In genomic region chr2:32728463-32728862, GRCm38 (mm10) we compare ENCODE assay signal across 9 mouse cellular contexts. TPM values are rescaled to one million over a fixed set of nuclear protein-coding genes. Genes with fewer than 3 reads are reported as not detected.
A peak's percentile ranks its signal among the peaks of the same experiment; 100 is the strongest.
DNase-seq lines count a peak whose midpoint lies in the region; ATAC-seq and TF ChIP-seq lines count a peak whose summit lies in the region.
"Had no signal": no experiment of that assay in that cellular context is flagged by ENCODE, and none has a peak within 500 bp of the region (broad histone marks: within the 10 kb centered on the region; RNA-seq: fewer than 3 reads in every experiment).

No protein-coding gene starts in this region.

- H3K27ac ChIP-seq in embryonic facial prominence, embryonic 12.5 days = peak overlapping the region; percentile 81
- H3K27ac ChIP-seq in hindbrain, embryonic 15.5 days (replicated peaks) = 0 out of 2 replicates have a peak overlapping the region, but pooled peaks have one; percentile 4
- H3K27ac ChIP-seq in liver, embryonic 13.5 days = no peak overlapping the region
- H3K27ac ChIP-seq in small intestine, adult 2 months (ENCODE audit: insufficient read depth, low read depth, low read length) = no peak overlapping the region

- 0 out of 2 replicates have a peak overlapping the region, but pooled peaks have one; percentile 24 for H3K9ac ChIP-seq in embryonic facial prominence, embryonic 12.5 days
- no peak overlapping the region for H3K9ac ChIP-seq in hindbrain, embryonic 15.5 days
- H3K9ac ChIP-seq in liver, embryonic 13.5 days = peak overlapping the region; percentile 33; the same call in 1 of the 2 replicates

- TF ChIP-seq CTCF in small intestine, adult 2 months (IDR thresholded peaks at IDR 0.05; ENCODE audit: extremely low read depth, insufficient read length, insufficient replicate concordance, low read depth, low read length) = no peak

- peak overlapping the region; percentile 35 for H3K4me3 ChIP-seq in embryonic facial prominence, embryonic 12.5 days
- H3K4me3 ChIP-seq in hindbrain, embryonic 15.5 days = peak overlapping the region; percentile 28
- H3K4me3 ChIP-seq in liver, embryonic 13.5 days (replicated peaks) = peak overlapping the region; percentile 24
- peak overlapping the region; percentile 58 for H3K4me3 ChIP-seq in small intestine, adult 2 months (ENCODE audit: low read depth, low read length)

- DNase-seq in adrenal gland, adult 8-10 months = peak; percentile 60
- DNase-seq in liver, embryonic 13.5 days = no peak
- DNase-seq in ovary, adult 18-20 months (ENCODE audit: low spot score) = no peak
- no peak for DNase-seq in thymus, postnatal 10 days (ENCODE audit: low spot score in 2 of 2)
- no peak for DNase-seq in cerebellum, adult 9-11 months

- H3K4me2 ChIP-seq in embryonic facial prominence, embryonic 12.5 days (replicated peaks) = peak overlapping the region; percentile 49
- H3K4me2 ChIP-seq in hindbrain, embryonic 15.5 days = peak overlapping the region; percentile 53
- H3K4me2 ChIP-seq in liver, embryonic 13.5 days = peak overlapping the region; percentile 50

- no peaks in the 10 kb centered on the region for H3K9me3 ChIP-seq in embryonic facial prominence, embryonic 12.5 days
- no peaks in the 10 kb centered on the region for H3K9me3 ChIP-seq in hindbrain, embryonic 15.5 days
- H3K9me3 ChIP-seq in liver, embryonic 13.5 days (replicated peaks) = no peaks in the 10 kb centered on the region

- H3K36me3 ChIP-seq in embryonic facial prominence, embryonic 12.5 days = no peaks in the 10 kb centered on the region
- no peaks in the 10 kb centered on the region for H3K36me3 ChIP-seq in hindbrain, embryonic 15.5 days
- H3K36me3 ChIP-seq in liver, embryonic 13.5 days = no peaks in the 10 kb centered on the region
- no peaks in the 10 kb centered on the region for H3K36me3 ChIP-seq in small intestine, adult 2 months (ENCODE audit: control insufficient read depth, insufficient read depth, low read length)

- ATAC-seq in embryonic facial prominence, embryonic 12.5 days (ENCODE audit: insufficient number of reproducible peaks, insufficient read depth, low FRiP score, low TSS enrichment) = no peak
- ATAC-seq in hindbrain, embryonic 15.5 days (ENCODE audit: low FRiP score, low read depth) = peak; percentile 10; the same call in 1 of the 2 replicates
- no peak for ATAC-seq in liver, embryonic 13.5 days (ENCODE audit: low read depth)

- peaks cover 40% of the 10 kb centered on the region for H3K4me1 ChIP-seq in embryonic facial prominence, embryonic 12.5 days
- H3K4me1 ChIP-seq in hindbrain, embryonic 15.5 days (replicated peaks) = peaks cover 8% of the 10 kb centered on the region
- H3K4me1 ChIP-seq in liver, embryonic 13.5 days (replicated peaks) = peaks cover 14% of the 10 kb centered on the region
- H3K4me1 ChIP-seq in small intestine, adult 2 months (ENCODE audit: control insufficient read depth, insufficient read depth, insufficient read length, low read length) = peaks cover 4% of the 10 kb centered on the region

- H3K27me3 ChIP-seq in embryonic facial prominence, embryonic 12.5 days = no peaks in the 10 kb centered on the region
- no peaks in the 10 kb centered on the region for H3K27me3 ChIP-seq in hindbrain, embryonic 15.5 days
- no peaks in the 10 kb centered on the region for H3K27me3 ChIP-seq in liver, embryonic 13.5 days
- H3K27me3 ChIP-seq in small intestine, adult 2 months (ENCODE audit: control insufficient read depth, insufficient read depth, low read length) = no peaks in the 10 kb centered on the region

- WGBS in embryonic facial prominence, embryonic 12.5 days = 44% methylated on average over 7 of the region's 7 CpGs
- 58% methylated on average over 7 of the region's 7 CpGs for WGBS in hindbrain, embryonic 15.5 days
- 46% methylated on average over 7 of the region's 7 CpGs for WGBS in liver, embryonic 13.5 days (ENCODE audit: insufficient replicate concordance)
- WGBS in small intestine, adult 2 months = 55% methylated on average over 7 of the region's 7 CpGs

- TF ChIP-seq POLR2A in small intestine, adult 2 months (IDR thresholded peaks at IDR 0.05; ENCODE audit: low read depth, low read length) = no peak

RNA-seq across cellular contexts. Expression of gene Sh2d3c, which starts 7.6 kb away (rescaled TPM):
- 10 to 100 TPM; 12.4 to 23.9 (median 18.0) TPM for total RNA-seq in adrenal gland, adult 8-10 months (2022)
- 27.6 and 29.1 TPM in 2 replicates for polyA plus RNA-seq in embryonic facial prominence, embryonic 12.5 days (2016; fragmentation: Nextera tagmentation; extraction: Ambion mirVana)
- 50.1 and 53.3 TPM in 2 replicates for polyA plus RNA-seq in hindbrain, embryonic 15.5 days (2015; fragmentation: Nextera tagmentation; extraction: Ambion mirVana)
- 5.4 and 5.6 TPM in 2 replicates for polyA plus RNA-seq in liver, embryonic 13.5 days (2015; fragmentation: Nextera tagmentation; extraction: Ambion mirVana)
- 10.9 and 25.3 TPM in 2 replicates for polyA plus RNA-seq in small intestine, adult 2 months (2012; rRNA removed)

RNA-seq across cellular contexts. Expression of gene 6330409D20Rik, which starts 12.4 kb away (rescaled TPM):
- not detected for total RNA-seq in adrenal gland, adult 8-10 months (2022)
- polyA plus RNA-seq in embryonic facial prominence, embryonic 12.5 days (2016; fragmentation: Nextera tagmentation; extraction: Ambion mirVana) = 0.34 and 0.43 TPM in 2 replicates
- polyA plus RNA-seq in hindbrain, embryonic 15.5 days (2015; fragmentation: Nextera tagmentation; extraction: Ambion mirVana) = 3.4 and 3.5 TPM in 2 replicates
- 0.15 TPM in 1 of 2 replicates, not detected in the other for polyA plus RNA-seq in liver, embryonic 13.5 days (2015; fragmentation: Nextera tagmentation; extraction: Ambion mirVana)
- polyA plus RNA-seq in small intestine, adult 2 months (2012; rRNA removed) = not detected in 2 replicates
- total RNA-seq: neutrophil, adult 5-6 weeks had no signal

RNA-seq across cellular contexts. Expression of gene Cdk9, which starts 15.6 kb away (rescaled TPM):
- total RNA-seq in adrenal gland, adult 8-10 months (2022) = 100 to 1,000 TPM in 1 of 4 experiments, 10 to 100 TPM in 3; 80.8 to 110 (median 92.1) TPM
- 121 and 126 TPM in 2 replicates for polyA plus RNA-seq in embryonic facial prominence, embryonic 12.5 days (2016; fragmentation: Nextera tagmentation; extraction: Ambion mirVana)
- polyA plus RNA-seq in hindbrain, embryonic 15.5 days (2015; fragmentation: Nextera tagmentation; extraction: Ambion mirVana) = 69.0 and 73.4 TPM in 2 replicates
- polyA plus RNA-seq in liver, embryonic 13.5 days (2015; fragmentation: Nextera tagmentation; extraction: Ambion mirVana) = 60.4 TPM in 2 replicates
- 41.9 and 89.9 TPM in 2 replicates for polyA plus RNA-seq in small intestine, adult 2 months (2012; rRNA removed)

RNA-seq across cellular contexts. Expression of gene Fpgs, which starts 24.5 kb away (rescaled TPM):
- 10 to 100 TPM; 10.8 to 22.2 (median 18.7) TPM for total RNA-seq in adrenal gland, adult 8-10 months (2022)
- 31.1 and 32.3 TPM in 2 replicates for polyA plus RNA-seq in embryonic facial prominence, embryonic 12.5 days (2016; fragmentation: Nextera tagmentation; extraction: Ambion mirVana)
- 20.4 and 22.7 TPM in 2 replicates for polyA plus RNA-seq in hindbrain, embryonic 15.5 days (2015; fragmentation: Nextera tagmentation; extraction: Ambion mirVana)
- polyA plus RNA-seq in liver, embryonic 13.5 days (2015; fragmentation: Nextera tagmentation; extraction: Ambion mirVana) = 31.1 and 32.9 TPM in 2 replicates
- 25.6 and 26.0 TPM in 2 replicates for polyA plus RNA-seq in small intestine, adult 2 months (2012; rRNA removed)

RNA-seq across cellular contexts. Expression of gene Tor2a, which starts 28.6 kb away (rescaled TPM):
- total RNA-seq in adrenal gland, adult 8-10 months (2022) = 10 to 100 TPM; 22.6 to 31.1 (median 28.5) TPM
- 61.5 and 67.0 TPM in 2 replicates for polyA plus RNA-seq in embryonic facial prominence, embryonic 12.5 days (2016; fragmentation: Nextera tagmentation; extraction: Ambion mirVana)
- 50.3 and 53.3 TPM in 2 replicates for polyA plus RNA-seq in hindbrain, embryonic 15.5 days (2015; fragmentation: Nextera tagmentation; extraction: Ambion mirVana)
- 30.1 TPM in 2 replicates for polyA plus RNA-seq in liver, embryonic 13.5 days (2015; fragmentation: Nextera tagmentation; extraction: Ambion mirVana)
- polyA plus RNA-seq in small intestine, adult 2 months (2012; rRNA removed) = 86.2 and 133 TPM in 2 replicates

Comparison
In these comparisons a context has a peak if more than half of its experiments do, and no peak if none do; other contexts are left out.
1. H3K27ac ChIP-seq: peak in embryonic facial prominence, embryonic 12.5 days (single experiment) and hindbrain, embryonic 15.5 days (single experiment); none in liver, embryonic 13.5 days (single experiment) and small intestine, adult 2 months (single experiment).
2. Peak in every context shown above with its lines, with median percentiles within 50 percentile points of each other: H3K4me2 ChIP-seq and H3K4me3 ChIP-seq.